Mouse (Mus musculus): Measurements from ENCODE around the gene Calm3.

The Calm3 gene

DNA sequence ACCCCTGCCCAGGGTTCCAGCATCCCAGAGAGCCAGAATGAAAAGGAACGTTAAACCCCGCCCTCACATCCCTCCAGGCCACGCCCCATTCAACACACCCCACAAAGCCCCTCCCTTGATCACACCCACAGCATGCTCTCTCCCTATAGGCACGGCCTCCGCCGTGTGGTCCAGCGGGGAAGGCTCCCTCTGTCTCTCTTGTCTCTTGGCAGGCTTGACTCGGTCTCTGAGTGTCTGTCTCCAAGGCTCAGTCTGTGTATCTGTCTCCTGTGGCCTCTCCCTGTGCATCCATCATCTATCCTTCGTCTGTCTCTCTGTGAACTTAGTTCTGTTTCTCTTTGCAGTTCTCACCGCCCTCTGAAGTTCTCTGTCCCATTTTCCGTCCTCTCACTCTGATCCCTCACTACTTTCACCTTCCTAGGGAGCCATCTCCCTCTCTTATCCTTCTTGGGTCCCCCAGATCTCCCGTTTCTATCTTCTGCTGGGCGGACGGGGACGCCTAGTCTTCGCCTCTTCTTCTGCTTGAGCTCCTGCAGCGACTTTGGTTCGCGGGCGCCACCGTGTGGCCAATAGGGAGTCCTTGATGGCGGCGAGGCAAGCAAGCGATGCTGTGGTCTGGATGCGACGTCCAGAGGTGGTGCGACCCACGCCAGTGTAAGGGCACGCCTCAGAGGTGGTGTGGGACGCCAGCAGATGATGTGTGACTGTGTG is 32.1 kb downstream of the Calm3 start, which contains the start of gene Gng8:
TSS of gene Gng8 (plus strand) at position 146 of the 711 bp plus-strand sequence.
- DNase-seq (ENCODE audit: low spot score in 2 of 2): peak; percentile 79 to 88

DNA sequence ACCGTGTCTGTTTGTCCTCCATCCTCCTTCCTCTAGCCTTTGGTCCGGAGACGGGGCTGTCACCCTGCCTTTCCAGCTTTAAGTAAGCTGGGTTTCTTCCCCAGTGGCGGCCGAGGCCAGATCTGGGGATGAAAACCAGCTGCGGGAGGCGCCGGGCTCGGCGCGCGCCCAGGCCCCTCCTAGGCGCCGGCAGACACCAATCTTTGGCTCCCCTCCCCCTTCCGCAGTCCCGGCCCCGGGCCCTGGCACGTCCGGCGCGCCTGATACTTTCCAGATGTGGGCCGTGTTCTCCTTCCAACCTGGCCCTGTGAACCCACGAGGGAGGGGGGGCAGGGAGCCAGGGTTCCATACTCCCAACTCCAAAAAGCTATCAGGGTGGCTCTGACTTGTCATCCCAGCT is 33.0 kb downstream of the Calm3 start:
- DNase-seq (ENCODE audit: low spot score in 2 of 2): peak; percentile 88 to 92

DNA sequence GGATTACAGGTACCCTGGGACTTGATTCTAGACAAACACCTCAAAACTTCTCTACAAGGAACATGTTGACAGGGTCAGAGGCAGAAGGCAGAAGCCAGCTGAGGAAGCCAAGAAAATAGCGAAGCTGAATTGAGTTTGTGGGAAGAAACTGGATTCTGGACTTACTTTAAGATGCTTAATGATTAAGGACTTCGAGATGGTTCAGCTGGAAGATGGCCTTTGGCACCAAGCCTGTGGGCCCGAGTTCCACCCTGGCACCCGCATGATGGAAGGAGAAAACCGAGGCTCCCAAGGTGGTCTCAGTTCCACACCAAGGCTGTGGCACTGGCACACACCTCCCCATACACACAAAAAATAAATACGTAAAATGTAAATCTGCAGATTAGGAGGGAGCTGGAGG is 33.4 kb downstream of the Calm3 start:
- DNase-seq (ENCODE audit: low spot score in 2 of 2): peak in 1 of 2 experiments; percentile 57

DNA sequence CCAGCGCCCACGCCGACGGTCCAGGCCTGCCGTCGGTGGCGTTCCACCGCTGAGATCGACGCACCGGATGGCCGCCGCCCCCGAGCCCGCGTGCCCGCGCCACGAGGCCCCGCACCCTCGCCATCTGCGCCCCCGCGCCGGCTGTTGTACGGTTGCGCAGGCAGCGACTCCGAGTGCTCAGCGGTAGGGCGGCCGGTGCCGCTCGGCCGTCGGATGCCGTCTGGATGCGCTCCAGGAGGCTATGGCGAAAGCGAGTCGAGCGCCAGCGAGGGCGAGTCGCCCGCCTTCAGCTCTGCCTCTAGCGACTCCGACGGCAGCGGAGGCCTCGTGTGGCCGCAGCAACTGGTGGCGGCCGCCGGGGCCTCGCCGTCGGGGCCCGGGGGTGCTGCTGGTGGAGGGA is 38.0 kb downstream of the Calm3 start:
- no peak for DNase-seq (ENCODE audit: low spot score in 2 of 2)

DNA sequence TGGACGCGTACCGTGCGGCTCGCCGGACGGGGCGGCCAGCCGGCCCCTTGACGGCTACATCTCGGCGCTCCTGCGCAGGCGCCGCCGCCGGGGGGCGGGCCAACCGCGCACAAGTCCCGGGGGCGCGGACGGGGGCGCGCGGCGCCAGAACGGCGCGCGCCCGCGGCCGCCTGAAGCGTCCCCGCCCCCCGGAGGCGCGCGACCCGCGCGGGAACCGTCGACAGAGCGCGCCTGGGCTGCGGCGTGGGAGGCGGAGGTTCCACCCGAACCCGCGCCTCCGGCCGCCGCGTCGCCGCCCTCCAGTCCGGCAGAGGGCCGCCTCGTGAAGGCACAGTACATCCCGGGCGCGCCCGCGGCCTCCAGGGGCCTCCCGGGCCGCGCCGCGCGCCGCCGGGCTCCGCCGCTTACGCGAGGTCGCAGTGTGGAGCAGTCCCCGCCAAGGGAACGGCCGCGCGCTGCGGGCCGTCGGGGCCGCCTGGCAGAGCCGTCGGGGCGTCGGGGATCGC is 38.6 kb downstream of the Calm3 start:
- DNase-seq (ENCODE audit: low spot score in 2 of 2): no peak

DNA sequence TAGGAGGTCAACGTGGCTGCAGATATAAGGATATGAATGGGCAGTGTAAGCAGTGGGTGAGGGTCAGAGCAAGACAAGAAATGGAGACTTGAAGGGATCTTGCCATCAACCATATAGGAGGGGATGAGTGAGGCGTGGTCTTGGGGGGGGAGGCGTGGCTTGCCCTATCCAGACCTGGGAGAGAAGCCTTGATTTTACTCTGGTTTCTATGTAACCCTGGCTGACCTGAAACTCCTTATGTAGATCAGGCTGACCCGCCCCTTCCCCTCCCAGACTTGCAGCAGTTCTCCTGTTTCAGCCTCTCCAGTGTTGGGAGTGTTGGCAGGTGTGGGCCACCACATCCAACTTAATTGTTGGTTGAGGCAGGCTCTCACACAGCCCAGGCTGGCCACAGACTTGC is 39.6 kb downstream of the Calm3 start:
- no peak for DNase-seq (ENCODE audit: low spot score in 2 of 2)

DNA sequence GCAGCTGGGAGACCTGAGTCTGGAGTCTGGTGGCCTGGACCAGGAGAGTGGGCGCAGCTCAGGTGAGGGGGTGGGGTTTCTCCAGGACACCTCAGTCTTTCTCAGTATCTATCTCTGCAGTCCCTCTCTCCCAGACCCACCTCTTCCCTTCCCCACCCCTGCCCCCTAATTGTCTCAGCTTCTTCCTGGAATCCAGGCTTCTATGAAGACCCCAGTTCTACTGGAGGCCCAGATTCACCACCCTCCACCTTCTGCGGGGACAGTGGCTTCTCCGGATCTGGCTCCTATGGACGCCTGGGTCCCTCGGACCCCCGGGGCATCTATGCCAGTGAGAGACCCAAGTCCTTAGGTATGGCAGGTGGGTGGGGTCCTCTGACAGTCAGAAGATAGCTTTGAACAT is 40.8 kb downstream of the Calm3 start:
- DNase-seq (ENCODE audit: low spot score in 2 of 2): no peak

DNA sequence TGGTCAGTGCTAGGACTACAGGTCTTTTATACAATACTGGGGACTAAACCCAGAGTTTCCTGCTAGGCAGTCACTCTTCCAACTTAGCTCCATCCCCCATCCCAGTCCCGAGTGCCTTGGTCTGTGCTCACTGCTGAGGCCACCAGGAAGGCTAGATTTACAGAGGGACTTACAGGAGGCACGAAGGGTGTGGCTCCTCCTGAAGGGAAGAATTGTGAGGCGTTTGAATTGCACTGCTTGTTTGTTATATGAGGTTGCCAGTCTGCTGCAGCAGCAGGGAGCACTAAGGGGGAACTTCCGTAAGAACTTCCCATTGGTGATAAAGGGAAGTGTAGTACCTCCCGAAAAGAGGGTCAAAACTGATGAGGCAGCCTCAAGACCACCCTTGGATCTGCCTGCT is 43.3 kb downstream of the Calm3 start:
- no peak for DNase-seq (ENCODE audit: low spot score in 2 of 2)

DNA sequence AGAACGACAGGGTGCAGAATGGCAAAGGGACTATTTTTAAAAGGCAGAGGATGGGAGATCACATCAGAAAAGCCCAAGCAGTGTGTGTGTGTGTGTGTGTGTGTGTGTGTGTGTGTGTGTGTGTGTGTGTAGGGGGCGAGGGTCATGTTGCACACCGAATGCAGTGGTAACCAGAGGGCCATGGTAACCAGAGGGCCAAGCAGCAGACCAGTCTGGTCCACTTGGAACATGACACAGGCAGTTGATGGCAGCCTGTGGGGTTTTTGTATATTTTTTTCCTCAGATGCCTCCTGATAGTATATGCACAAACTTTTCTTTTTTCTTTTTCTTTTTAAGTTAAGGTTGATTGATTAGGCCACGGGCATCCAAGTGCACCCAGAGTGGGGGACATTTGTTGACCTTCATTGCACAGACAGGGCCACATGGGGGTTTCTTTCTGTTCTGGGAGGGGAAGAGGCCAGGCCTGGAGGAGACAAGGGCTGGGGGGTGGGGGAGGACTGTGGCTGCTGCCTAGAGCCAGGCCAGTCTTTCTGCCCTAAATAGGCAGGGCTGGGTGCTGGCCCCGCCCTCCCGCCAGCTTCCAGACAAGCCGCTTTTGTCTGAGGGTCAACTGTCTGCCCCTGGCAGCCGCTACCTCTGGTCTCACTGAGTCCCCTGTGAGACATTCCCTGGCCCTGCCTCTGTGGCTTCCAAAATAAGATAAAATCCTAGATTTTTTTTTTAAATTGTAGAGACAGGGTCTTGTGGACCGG is 43.9 kb downstream of the Calm3 start:
- DNase-seq (ENCODE audit: low spot score in 2 of 2): no peak

DNA sequence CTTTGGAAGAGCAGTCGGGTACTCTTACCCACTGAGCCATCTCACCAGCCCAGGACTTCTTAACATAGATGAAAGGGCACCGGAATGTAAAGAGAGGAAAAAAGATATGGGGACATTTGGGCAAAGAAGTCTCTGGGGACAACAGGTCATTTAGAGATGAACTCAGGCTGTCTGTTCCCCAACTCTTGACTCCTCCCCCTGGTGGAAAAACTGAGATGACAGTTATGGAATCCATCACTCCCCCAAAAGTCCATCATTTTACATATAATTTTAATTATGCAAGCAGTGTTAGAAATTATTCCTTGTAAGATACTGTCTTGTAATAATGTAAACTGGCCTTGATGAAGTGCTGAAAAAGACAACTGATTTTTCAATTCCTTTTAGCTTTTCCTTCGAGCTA is 46.2 kb downstream of the Calm3 start:
- DNase-seq (ENCODE audit: low spot score in 2 of 2): no peak

DNA sequence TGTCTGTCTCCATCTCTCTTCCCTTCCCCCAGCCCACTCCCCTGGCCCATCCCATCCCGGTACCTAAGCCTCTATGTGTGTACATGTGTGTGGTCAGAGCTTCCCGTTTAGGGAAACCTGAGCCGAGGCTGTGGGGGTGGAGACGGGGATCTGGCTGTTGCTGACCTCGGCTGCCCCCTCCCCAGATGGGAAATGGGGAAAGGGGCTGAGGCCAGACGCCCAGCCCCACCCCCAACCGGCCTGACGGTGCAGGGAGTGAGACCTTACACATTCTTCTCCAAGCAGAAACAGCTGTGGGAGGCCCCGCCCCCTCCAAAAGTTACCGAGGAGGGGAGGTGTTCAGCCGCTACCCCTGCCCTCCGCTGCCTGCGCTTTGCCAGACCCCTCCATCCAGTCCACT is 47.3 kb downstream of the Calm3 start:
- DNase-seq (ENCODE audit: low spot score in 2 of 2): peak; percentile 53 to 70

DNA sequence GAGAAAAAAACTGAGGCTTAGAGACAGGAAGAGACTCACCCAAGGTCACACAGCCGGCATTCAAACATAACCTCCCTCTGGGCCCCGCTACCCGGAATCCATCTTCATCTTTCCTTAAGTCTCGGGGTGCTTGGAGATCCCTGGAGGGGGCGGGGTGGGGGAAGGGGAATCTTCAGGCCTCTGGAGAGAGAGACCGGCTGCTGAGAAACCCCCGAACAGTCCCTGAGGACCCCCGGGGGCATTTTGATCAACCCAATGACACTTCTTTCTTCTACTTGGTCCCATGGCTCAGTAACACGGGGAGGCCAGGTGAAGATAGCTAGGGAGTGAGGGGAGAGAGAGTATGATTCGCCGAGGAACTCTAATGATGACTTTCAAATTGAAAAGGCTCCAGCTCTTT is 47.9 kb downstream of the Calm3 start:
- no peak for DNase-seq (ENCODE audit: low spot score in 2 of 2)

DNA sequence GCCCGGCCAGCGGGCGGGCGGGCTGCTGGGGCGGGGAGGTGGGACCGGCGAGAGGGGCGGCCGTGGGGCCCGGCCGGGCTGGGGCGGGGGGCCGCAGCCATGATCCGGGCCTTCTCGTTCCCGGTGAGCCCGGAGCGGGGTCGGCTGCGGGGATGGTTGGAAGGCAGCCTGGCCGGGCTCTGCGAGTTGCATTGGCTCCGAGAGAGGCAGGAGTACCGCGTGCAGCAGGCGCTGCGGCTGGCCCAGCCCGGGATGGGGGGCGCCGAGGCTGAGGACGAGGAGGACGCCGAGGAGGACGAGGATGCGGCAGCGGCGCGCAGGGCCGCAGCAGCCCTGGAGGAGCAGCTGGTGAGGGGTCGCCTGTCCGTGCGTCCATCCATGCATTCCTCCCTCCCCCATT is 48.6 kb downstream of the Calm3 start:
- DNase-seq (ENCODE audit: low spot score in 2 of 2): no peak

DNA sequence AGATGAGACGGTGACA is 48.8 kb downstream of the Calm3 start, which contains the start of gene Dact3:
TSS of gene Dact3 (plus strand) at position 8 of the 16 bp plus-strand sequence.
- no peak for DNase-seq (ENCODE audit: low spot score in 2 of 2)

DNA sequence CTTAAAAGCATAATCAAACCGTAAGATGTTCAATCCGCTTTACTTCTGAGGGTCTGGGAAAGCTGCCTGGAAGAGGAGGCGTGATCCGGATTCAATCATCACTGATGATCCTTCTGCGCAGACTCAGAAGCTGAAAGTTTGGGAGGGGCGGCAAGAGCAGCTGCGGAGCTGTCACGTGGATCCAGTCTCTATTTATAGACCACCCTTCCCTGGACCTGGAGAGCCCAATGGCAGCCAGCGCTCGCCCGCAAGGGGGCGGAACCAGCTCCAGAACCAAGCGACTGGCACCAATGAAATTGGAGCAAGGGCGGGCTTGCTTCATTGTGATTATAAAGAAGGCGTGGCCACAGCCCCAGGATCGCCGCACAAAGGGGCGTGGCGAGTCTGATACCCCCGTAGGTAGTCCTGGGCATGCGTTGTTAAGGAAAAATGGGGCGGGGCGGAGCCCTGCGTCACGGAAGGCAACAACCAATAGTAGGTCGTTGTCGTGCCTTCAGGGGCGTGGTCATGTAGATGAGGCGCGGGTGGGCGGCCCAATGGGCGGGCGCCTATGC is 49.1 kb downstream of the Calm3 start:
- peak; percentile 99 to 100 for DNase-seq (ENCODE audit: low spot score in 2 of 2)

DNA sequence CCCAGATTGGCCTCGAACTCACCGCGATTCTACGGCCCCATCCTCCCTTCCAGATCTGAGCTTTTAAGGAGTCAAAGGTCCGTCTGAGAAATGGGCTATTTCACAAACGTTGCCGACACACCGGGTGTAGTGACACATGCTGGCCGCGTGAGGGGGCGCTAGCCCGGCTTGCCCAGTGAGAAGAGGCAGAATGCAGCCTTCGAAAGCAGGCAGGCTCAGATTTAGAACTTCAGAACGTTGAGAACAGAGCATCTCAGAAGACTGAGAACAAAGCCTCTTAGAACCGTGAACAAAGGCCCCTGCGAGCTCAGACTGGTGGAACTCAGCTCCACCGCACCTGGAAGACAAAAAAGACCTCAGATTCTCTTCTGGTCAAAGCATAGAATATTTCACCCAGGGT is 49.7 kb downstream of the Calm3 start:
- DNase-seq (ENCODE audit: low spot score in 2 of 2): peak; percentile 67 to 78

DNA sequence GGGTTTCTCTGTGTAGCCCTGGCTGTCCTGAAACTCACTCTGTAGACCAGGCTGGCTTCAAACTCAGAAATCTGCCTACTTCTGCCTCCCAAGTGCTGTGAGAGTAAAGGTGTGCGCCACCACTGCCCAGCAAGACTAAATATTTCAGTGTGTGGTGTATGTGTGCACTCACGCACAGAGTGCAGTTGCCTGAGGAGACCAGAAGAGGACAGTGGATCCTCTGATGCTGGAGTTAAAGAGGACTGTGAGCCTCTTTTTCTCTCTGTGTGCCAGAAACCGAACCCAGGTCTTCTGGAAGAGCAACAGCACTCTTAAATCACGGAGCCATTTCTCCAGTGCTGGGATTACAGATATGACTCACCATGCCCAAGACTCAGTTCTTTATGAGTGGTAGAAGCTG is 50.5 kb downstream of the Calm3 start:
- DNase-seq (ENCODE audit: low spot score in 2 of 2): no peak

DNA sequence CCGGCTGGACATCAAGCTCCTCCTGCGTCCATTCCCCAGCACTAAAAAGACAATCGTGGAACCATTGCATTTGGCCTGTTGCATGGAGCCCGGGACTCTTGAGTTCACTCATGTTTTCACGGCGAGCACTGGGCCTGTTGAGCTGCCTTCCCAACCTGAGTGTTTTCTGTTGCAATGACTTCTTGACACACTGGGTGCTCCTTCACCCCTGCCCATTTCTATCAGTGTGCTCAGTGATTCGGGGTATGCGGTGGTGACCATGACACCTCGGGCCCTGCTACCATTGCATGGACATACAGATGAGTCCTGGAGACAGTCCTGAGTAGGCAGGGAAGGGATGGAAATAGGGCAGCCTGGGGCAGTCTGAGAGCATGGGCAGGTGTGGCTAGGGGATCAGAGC is 51.4 kb downstream of the Calm3 start:
- no peak for DNase-seq (ENCODE audit: low spot score in 2 of 2)

DNA sequence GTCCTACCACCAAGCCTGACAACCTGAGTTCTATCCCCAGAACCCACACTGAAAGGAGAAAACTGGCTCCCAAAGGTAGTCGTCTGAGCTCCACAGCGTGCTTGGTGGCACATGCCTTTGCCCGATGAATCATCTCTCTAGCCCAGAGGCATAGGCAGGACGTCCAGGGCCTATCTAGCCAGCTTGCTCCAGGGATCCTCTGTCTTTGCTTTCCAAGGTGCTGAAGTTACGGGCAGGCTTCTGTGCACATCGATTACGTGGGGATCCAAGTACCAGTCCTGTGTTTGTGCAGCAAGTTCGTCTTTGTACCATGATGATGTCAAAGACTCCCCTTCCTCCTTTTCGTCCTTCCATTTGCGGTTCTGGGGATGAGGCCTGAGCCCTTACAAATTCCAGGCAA is 52.3 kb downstream of the Calm3 start:
- no peak for DNase-seq (ENCODE audit: low spot score in 2 of 2)

DNA sequence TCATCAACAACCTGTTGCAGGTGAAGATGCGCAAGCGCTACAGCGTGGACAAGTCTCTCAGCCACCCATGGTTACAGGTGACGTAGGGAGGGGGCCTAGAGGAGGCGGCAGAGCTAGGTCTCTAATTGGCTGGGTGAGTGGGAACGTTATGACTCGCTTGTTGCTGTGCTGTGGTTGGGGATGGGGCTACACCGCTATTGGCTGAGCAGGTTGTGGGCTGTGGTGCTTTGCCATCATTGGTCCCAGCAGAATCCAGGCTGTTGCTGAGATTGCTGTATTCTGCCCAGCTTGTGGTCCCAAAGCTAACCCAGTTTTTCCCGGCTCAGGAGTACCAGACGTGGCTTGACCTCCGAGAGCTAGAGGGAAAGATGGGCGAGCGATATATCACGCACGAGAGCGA is 54.4 kb downstream of the Calm3 start:
- DNase-seq (ENCODE audit: low spot score in 2 of 2): no peak

DNA sequence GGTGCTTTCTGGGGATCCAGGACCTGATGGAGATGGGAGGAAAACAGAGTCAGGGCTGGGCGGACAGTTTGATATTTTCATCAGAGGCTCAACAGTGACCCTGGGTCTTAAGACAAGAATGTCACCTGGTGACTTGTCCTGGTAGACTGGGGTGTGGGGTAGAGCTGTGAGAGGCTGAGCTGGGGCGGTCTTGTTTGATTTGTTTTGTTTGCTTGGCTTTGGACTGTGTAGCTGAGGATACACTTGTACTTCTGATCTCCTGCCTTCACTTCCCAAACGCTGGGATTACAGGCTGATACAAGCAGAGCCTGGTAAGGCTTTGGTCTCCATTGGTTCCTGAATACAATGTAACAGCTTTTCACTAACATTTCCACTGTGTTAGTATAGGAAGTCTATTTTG is 56.4 kb downstream of the Calm3 start:
- no peak for DNase-seq (ENCODE audit: low spot score in 2 of 2)

Measured in urinary bladder, postnatal 4 days (tissue).